Mouse (Mus musculus): ENCODE measurements around the gene Ctss.

- TF ChIP-seq CTCF (IDR thresholded peaks at IDR 0.05; ENCODE audit: insufficient read depth, low read depth, low read length) (no peak), POLR2A (IDR thresholded peaks at IDR 0.05; ENCODE audit: insufficient read depth, low read depth, low read length) (no peak)
Observed at GRCm38 (mm10) chr3:95516614-95517041, 10.0 kb upstream of the Ctss start.

Data from olfactory bulb, adult 2 months (tissue).